Mouse (Mus musculus): ENCODE data around the gene 4931406P16Rik. TPM values are rescaled to one million over a fixed set of nuclear protein-coding genes. Genes with fewer than 3 reads are reported as not detected.

The 4931406P16Rik gene
- total RNA-seq, 2 experiments from 2014 or later: 36.6 to 41.1 TPM

DNA sequence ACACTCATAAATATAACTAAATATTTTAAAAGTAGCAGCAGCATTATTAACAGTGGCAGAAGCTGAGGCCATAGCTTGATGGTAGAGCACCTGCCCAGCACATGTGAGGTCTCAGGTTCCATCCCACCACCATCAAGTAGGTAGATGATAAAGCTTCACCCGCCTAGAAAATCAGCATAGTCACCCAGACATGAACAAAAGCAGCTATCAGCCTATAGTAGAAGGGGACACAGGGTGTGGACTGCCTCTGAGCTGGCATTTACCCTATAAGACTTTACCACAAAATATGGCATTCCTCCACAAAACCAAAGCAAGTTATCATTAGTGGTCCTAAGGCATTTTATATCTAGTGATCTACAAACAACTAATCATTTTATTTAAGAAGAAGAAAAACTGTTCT lies 10.7 kb downstream of the 4931406P16Rik start:
- Histone ChIP-seq H3K27ac (peak overlapping the region; percentile 43), H3K4me3 (no peak overlapping the region)
- TF ChIP-seq CTCF (conservative IDR thresholded peaks at IDR 0.05): no peak
- no peak for DNase-seq (ENCODE audit: low spot score in 2 of 2)

DNA sequence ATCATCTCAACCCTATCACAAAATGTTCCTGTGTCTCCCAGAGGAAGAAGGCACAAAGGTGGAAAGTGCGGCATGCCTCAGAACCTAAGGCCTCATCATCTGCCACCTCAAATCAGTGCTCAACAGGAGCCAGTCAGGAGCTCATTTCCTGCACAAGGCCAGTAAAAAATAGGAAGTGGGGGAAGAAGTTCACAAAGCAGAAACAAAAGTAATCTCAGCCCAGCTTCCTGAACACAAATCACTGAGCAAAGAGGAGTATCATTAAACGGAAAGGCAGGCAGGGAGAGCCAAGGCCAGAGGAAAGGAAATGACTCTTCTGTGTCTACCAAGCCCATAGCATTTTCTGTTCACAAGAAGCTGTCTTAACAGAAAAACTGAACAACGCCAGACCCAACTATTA lies 11.4 kb downstream of the 4931406P16Rik start:
- Histone ChIP-seq H3K4me3 (no peak overlapping the region), H3K27ac (peak overlapping the region; percentile 43)
- no peak for DNase-seq (ENCODE audit: low spot score in 2 of 2)
- TF ChIP-seq CTCF (conservative IDR thresholded peaks at IDR 0.05): no peak

DNA sequence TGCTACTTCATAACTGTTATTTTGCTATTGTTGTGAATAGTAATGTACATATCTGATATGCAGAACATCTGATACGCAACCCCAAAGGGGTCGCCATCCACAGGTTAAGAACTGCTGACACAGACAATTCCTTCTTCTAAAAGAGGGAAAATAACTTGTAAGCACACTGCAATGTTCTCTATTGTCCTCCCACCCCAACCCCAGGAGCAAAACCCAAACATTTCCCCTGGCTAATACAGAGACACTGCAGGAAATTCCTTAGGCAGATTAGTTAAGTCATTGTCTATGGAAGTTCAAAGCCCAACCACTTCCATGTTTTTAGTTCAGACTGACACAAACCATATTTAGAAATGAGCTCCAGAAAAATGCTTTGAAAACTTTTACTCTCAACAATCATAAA lies 14.5 kb downstream of the 4931406P16Rik start:
- no peak for DNase-seq (ENCODE audit: low spot score in 2 of 2)
- H3K4me3 ChIP-seq: no peak overlapping the region
- peak overlapping the region; percentile 28; the same call in 1 of the 2 replicates for H3K27ac ChIP-seq
- TF ChIP-seq CTCF (conservative IDR thresholded peaks at IDR 0.05): no peak

DNA sequence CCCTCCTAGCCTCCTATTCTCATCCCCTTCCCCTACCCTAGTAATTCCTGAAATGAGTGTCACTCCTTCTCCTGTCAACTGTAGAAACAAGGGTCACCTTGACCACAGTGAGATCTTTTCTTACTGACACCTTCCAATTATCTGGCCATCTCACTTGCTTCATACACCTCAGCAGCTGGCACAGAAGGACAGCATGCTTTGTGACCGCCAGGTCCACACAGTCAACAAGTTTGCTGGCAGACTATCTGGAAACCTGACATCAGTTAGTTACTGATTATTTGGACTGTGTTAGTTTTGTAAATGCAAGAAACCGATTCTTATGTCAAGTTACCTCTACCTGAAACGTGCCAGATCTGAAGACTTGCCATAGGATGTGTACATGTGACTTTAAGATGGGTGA lies 17.2 kb downstream of the 4931406P16Rik start:
- DNase-seq (ENCODE audit: low spot score in 2 of 2): no peak
- TF ChIP-seq CTCF (conservative IDR thresholded peaks at IDR 0.05): no peak
- H3K27ac ChIP-seq: no peak overlapping the region
- H3K4me3 ChIP-seq: no peak overlapping the region

DNA sequence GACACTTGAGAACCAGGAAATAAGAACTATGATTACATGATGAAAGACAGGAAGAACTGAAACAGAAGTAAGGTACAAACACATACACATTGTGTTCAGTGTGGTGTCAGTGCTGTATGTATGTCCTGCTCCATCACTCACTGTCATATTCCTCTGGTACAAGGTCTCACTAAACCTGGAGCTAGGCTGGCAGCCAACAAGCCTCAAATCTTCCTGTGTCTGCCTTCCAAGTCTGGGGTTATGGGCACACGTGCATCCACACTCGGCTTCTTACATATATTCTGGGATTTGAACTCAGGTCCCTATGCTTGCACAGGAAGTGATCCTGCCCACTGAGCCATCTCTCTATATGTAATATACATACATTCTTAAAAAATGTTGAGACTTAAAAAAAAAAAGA lies 20.7 kb downstream of the 4931406P16Rik start:
- Histone ChIP-seq H3K27ac (no peak overlapping the region), H3K4me3 (no peak overlapping the region)
- no peak for TF ChIP-seq CTCF (conservative IDR thresholded peaks at IDR 0.05)
- no peak for DNase-seq (ENCODE audit: low spot score in 2 of 2)

DNA sequence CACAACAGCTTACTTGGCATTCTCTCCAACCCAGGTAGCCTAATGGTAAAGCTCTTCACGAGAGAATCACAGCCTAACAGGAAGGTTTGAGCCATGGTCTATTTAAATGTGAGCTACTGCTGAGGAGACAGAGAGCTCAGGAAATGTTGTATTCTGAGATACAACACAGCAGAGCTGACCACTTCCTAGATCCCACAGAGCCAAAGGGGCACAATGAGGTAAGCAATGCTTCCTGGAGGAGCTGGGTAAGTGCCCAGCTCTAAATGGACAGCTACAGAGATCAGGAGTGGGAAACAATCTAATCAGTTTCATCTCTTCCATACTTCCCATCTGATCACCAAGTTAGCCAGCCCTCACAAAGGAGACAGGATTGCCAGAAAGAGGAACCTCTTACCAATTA lies 22.1 kb downstream of the 4931406P16Rik start:
- no peak for DNase-seq (ENCODE audit: low spot score in 2 of 2)
- TF ChIP-seq CTCF (conservative IDR thresholded peaks at IDR 0.05): no peak
- peak overlapping the region; percentile 24 for H3K27ac ChIP-seq
- no peak overlapping the region for H3K4me3 ChIP-seq

DNA sequence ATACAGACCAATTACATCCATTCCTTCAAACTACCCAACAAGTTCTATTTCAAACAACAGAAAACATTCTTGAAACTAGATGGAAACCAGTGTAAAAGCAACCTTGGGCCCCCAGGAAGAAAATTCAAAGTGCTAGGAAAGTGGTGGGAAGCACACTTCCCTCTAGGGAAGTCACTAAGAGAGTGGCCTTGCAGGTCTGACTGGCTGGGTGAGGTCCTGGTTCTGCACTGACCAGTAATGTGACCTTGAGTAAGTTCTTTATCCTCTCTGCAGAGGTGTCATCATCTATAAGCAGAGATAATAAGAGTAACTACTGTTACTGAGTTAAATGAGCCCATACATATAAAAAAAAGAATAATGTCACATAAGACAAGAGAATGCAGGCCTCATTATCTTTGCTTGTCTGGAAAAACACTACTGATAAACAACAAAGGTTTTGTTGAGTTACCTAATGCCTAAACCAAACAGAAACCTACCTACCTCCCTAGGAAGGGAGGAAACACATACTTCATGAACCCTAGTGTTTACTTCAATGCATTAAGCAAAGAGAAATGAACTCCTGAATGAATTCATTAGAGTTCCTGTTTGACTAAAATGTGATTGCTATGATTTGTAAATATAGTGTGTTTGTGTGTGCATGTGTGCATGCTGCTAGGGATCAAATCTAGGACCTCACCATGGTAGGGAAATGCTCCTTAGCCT lies 22.8 kb downstream of the 4931406P16Rik start:
- Histone ChIP-seq H3K27ac (peak overlapping the region; percentile 24), H3K4me3 (no peak overlapping the region)
- DNase-seq (ENCODE audit: low spot score in 2 of 2): no peak
- no peak for TF ChIP-seq CTCF (conservative IDR thresholded peaks at IDR 0.05)

DNA sequence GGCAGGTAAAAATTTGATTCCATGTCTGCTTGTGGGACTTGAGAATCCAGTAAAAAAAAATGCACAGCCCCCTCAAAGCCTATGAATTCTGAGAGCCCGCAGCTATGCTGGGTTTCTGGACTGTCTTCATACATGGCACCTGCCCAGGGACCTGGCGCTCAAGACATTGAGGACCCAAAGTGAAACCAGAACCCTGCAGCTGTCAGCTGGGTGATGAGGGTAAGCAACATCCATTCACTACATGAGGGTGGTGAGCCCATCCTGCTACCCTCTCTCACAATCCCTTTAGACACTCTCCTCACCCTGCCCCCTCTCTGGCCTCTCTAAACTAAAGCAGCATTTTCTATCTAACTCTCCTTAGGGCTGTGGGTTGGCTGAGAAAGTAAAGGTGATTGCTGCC lies 35.7 kb downstream of the 4931406P16Rik start:
- Histone ChIP-seq H3K27ac (no peak overlapping the region), H3K4me3 (no peak overlapping the region)
- TF ChIP-seq CTCF (conservative IDR thresholded peaks at IDR 0.05): no peak
- no peak for DNase-seq (ENCODE audit: low spot score in 2 of 2)

DNA sequence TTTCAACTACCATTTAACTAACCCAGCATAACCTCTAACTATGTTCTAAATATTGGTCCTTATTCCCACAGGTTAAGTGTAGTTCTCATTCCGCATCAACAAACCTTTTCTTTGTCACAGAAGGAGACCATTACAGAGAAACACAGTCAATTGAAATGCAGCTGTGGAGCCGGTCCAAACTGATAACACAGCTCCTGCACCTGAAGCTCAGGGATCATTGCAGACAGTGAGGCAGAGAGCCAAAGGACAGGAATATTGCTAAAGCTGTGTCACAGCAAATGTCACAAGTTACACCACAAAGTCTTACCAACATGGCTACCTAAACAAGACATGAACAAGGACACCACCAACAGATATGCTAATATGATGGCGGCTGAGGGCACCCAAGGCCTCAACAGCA lies 37.3 kb downstream of the 4931406P16Rik start:
- no peak overlapping the region for H3K4me3 ChIP-seq
- TF ChIP-seq CTCF (conservative IDR thresholded peaks at IDR 0.05): no peak
- DNase-seq (ENCODE audit: low spot score in 2 of 2): no peak
- H3K27ac ChIP-seq: no peak overlapping the region

DNA sequence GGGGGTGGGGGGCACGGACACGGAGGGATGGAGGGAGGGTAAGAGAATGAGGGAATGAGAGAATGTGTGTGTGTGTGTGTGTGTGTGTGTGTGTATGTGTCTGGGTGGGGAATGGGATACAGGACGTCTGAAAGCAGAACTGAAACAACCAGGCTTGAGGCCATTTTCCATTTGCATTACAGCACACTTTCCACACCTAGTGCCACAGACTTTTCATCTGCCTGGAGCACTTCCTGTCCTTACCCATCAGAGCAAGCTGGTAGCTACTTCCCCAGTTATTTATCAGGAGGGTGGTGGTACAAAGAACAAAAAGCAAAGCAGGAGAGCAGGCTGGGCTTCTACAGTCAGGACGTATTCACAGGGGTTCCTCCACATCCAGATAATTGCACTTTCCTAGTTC lies 40.9 kb downstream of the 4931406P16Rik start:
- no peak for TF ChIP-seq CTCF (conservative IDR thresholded peaks at IDR 0.05)
- no peak overlapping the region for H3K27ac ChIP-seq
- no peak overlapping the region for H3K4me3 ChIP-seq
- DNase-seq (ENCODE audit: low spot score in 2 of 2): no peak

DNA sequence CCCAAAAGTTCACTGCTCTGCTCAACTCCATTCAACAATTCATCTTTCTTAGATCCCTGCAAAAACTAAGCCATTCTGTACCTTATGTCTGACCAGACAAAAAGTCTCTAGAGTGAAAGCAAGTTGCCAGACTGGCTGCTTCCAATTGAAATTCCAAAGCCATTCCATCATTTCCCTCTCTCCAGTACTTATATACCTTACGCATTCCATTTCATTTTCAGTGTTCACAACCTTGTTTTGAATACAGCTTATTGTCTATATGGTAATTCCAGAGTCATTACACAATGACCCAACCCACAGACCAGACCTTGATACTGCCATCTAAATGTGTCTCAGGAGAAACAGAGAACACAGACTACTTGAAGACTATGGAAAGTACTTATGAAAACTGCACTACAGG lies 44.9 kb downstream of the 4931406P16Rik start:
- DNase-seq (ENCODE audit: low spot score in 2 of 2): no peak
- peak overlapping the region; percentile 56; the same call in 1 of the 2 replicates for H3K27ac ChIP-seq

DNA sequence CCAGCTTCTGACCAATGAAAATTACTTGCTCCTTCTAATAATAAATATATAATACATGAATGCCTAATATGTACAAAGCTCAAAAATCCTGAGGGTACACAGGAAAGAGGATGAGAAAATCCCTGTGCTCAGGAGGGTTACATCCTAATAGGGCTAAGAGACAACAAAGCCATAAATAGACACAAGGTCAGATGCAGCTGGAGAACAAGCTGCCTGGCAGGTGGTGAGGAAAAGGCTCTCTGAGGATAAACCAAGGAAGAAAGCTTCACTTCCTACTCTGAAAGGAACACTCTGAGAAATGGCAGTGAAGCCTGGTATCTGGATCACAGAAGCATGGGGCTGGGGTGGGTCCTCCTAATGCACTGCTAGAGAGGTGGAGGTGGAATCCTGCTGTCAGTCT lies 46.9 kb downstream of the 4931406P16Rik start:
- Histone ChIP-seq H3K4me3 (no peak overlapping the region), H3K27ac (peak overlapping the region; percentile 56)
- TF ChIP-seq CTCF (conservative IDR thresholded peaks at IDR 0.05): no peak
- DNase-seq (ENCODE audit: low spot score in 2 of 2): no peak

More for the DNA sequence above, 44.9 kb downstream of the 4931406P16Rik start:
- TF ChIP-seq CTCF (conservative IDR thresholded peaks at IDR 0.05): no peak
- no peak overlapping the region for H3K4me3 ChIP-seq

DNA sequence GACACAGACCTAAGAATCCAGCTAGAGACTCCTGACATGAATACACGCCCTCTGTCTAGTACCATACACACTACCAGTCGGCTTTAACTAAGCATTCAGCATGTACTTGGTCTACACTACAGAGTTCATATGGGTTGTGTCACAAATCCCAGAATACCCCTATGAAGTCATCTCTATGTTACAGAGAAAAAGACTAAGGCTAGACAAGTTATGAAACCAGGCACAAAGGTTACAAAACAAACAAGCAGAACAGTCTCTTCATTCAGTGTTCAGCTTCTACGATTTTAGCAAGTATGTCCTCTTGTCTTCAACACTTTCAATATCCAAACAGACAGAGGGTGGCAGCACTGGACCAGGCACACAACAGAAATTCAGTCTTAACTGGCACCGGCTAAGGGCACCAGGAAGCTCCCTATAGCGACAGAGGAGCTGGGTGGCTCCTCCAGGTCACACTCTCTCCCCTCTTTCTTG lies 47.4 kb downstream of the 4931406P16Rik start:
- TF ChIP-seq CTCF (conservative IDR thresholded peaks at IDR 0.05): peak; percentile 86
- peak overlapping the region; percentile 56 for H3K27ac ChIP-seq
- peak; percentile 75 to 78 for DNase-seq (ENCODE audit: low spot score in 2 of 2)
- no peak overlapping the region for H3K4me3 ChIP-seq

DNA sequence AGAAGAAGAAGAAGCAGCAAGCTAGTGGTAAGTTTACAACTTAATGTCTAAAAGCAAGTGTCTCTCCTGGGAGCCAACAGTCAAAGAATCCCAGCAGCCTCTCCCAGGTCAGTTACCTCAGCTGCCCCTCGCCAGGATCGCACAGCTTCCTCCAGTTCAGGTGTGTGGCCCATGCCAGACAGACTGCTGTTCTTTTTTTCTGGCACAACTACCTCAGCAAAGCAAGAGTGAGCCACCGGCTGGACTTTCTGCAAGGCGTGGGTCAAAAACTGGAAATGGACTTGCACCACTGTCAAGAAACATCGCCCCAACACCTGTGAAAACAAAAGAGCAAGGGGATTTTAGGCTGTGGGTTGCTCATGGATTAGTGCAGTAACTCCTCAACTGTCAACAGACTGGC lies 49.9 kb downstream of the 4931406P16Rik start:
- no peak for DNase-seq (ENCODE audit: low spot score in 2 of 2)
- no peak for TF ChIP-seq CTCF (conservative IDR thresholded peaks at IDR 0.05)
- Histone ChIP-seq H3K4me3 (no peak overlapping the region), H3K27ac (no peak overlapping the region)
